Mouse (Mus musculus) ES-Bruce4 (cell line): ENCODE measurements around the gene Cbx7. TPM values are rescaled to one million over a fixed set of nuclear protein-coding genes. Genes with fewer than 3 reads are reported as not detected.
A peak's percentile ranks its signal among the peaks of the same experiment; 100 is the strongest.

ENCODE experiments used
- H3K27ac ChIP-seq: 2 replicates; pipeline ENCODE4 v1.5.1; 2012; ENCODE audit warnings: low read length, inconsistent platforms; ENCODE audit not compliant: insufficient read depth
- H3K27me3 ChIP-seq: 2 replicates; pipeline ENCODE4 v1.6.1; 2012; ENCODE audit warnings: mild to moderate bottlenecking, low read length, inconsistent platforms; ENCODE audit not compliant: control insufficient read depth, poor library complexity, insufficient read depth, severe bottlenecking
- H3K36me3 ChIP-seq: 2 replicates; pipeline ENCODE4 v1.6.1; 2012; ENCODE audit warnings: inconsistent platforms, mild to moderate bottlenecking, low read length, moderate library complexity; ENCODE audit not compliant: control insufficient read depth, poor library complexity, insufficient read depth, severe bottlenecking
- H3K4me1 ChIP-seq: one replicate; pipeline ENCODE4 v1.8.1; 2011; ENCODE audit warnings: low read length; ENCODE audit not compliant: control insufficient read depth, insufficient read depth
- H3K4me3 ChIP-seq: 2 replicates; pipeline ENCODE4 v1.5.1; 2011; ENCODE audit warnings: low read depth, mild to moderate bottlenecking, low read length
- H3K9ac ChIP-seq: 2 replicates; pipeline ENCODE4 v1.6.1; 2012; ENCODE audit warnings: low read depth, mild to moderate bottlenecking, inconsistent platforms; ENCODE audit not compliant: poor library complexity, severe bottlenecking
- H3K9me3 ChIP-seq: replicated peaks from 2 replicates; pipeline ENCODE4 v1.6.1; 2012; ENCODE audit warnings: mild to moderate bottlenecking, low read length, inconsistent platforms; ENCODE audit not compliant: control insufficient read depth, poor library complexity, insufficient read depth, severe bottlenecking
- CTCF ChIP-seq: IDR thresholded peaks from one replicate; pipeline ENCODE4 v1.8.1; 2011; ENCODE audit warnings: low read depth, low read length
- EP300 ChIP-seq: IDR thresholded peaks from 2 replicates; pipeline ENCODE4 v1.6.1; 2011; ENCODE audit warnings: low read depth, low read length; ENCODE audit not compliant: insufficient read depth
- POLR2A ChIP-seq: IDR thresholded peaks from one replicate; pipeline ENCODE4 v1.8.1; 2011; ENCODE audit warnings: low read length; ENCODE audit not compliant: insufficient read depth
- polyA plus RNA-seq: library from polyadenylated mRNA; stranded (reverse); fragments of >200 nt; gene quantifications from 2 replicates; pipeline ENCODE4 v1.2.4, GENCODE M21; 2011; ENCODE audit warnings: low read depth; ENCODE audit not compliant: missing spikeins, insufficient read depth, insufficient read length

Cbx7 gene
- polyA plus RNA-seq, 1 experiment = 111 TPM

DNA sequence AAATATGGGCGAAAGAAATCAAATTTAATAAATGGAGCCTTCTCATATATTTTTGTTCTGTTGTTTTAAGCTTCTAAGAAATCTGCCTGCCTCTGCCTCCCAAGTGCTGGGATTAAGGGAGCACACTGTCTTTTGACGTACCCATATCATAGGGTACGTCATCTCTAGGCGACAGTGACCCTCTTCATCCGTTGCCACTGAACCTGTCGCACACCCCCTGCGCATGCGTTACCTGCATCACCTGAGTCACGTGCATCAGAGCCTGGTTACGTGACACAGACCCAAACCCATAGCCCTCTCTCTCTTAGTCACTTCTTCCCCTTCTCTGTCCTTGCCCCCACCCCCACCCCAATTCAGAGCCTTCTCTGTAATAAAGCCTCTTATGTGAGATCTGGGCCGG, 1.3 kb upstream of the Cbx7 start:
- H3K9ac ChIP-seq = no peak overlapping the region
- TF ChIP-seq EP300 (no peak), POLR2A (no peak), CTCF (no peak)
- H3K4me1 ChIP-seq = no peaks in the 10 kb centered on the region
- H3K36me3 ChIP-seq = peaks cover 19% of the 10 kb centered on the region
- H3K27ac ChIP-seq = no peak overlapping the region
- no peaks in the 10 kb centered on the region for H3K27me3 ChIP-seq
- H3K4me3 ChIP-seq = no peak overlapping the region
- no peaks in the 10 kb centered on the region for H3K9me3 ChIP-seq

DNA sequence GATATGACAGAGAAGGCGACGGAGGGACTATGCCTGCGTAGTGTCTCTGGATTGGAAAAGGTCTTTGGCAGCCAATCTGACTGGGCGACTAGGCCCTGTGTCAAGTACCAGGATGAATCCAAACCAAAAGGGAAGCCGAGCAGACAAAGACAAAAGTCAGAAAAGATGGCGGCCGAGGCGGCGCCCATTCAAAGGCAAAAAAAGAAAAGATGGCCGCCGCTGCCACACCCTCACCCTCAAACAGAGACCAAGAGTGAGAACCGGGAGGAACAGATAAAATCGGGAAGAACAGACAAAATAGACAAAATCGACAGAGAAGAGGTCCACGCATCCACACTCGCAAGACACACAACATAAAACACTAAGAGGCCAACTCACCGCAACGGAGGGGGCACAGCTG, 428 bp downstream of the Cbx7 start:
- Histone ChIP-seq H3K4me3 (peak overlapping the region; percentile 82), H3K9ac (peak overlapping the region; percentile 90), H3K9me3 (no peaks in the 10 kb centered on the region), H3K27ac (peak overlapping the region; percentile 64), H3K4me1 (no peaks in the 10 kb centered on the region), H3K36me3 (peaks cover 19% of the 10 kb centered on the region), H3K27me3 (no peaks in the 10 kb centered on the region)
- TF ChIP-seq EP300 (0 out of 2 replicates have a peak, but pooled peaks have one; percentile 8), CTCF (no peak), POLR2A (no peak)

DNA sequence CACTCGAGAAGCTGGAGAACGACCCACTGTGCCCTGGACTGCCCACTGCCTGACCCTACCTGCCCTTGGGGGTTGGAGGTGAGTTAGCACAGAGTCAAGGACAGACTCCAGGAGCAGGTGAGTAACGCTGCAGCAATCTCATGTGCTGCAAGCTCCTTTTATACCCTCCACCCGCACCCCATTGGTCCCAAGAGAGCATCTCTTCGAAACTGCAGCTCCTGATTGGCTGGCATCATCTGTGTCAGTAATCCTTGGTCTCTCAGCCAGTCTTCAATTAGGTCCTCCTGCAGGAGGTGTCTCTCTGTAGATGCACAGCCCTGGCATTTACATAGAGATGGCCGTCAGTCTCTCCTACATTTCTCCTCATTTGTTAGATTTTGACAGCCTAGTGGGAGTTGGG, 3.6 kb downstream of the Cbx7 start:
- H3K4me1 ChIP-seq = no peaks in the 10 kb centered on the region
- TF ChIP-seq EP300 (no peak), CTCF (no peak), POLR2A (no peak)
- no peak overlapping the region for H3K4me3 ChIP-seq
- H3K9me3 ChIP-seq = no peaks in the 10 kb centered on the region
- H3K27ac ChIP-seq = no peak overlapping the region
- peaks cover 19% of the 10 kb centered on the region for H3K36me3 ChIP-seq
- no peak overlapping the region for H3K9ac ChIP-seq
- H3K27me3 ChIP-seq = no peaks in the 10 kb centered on the region

DNA sequence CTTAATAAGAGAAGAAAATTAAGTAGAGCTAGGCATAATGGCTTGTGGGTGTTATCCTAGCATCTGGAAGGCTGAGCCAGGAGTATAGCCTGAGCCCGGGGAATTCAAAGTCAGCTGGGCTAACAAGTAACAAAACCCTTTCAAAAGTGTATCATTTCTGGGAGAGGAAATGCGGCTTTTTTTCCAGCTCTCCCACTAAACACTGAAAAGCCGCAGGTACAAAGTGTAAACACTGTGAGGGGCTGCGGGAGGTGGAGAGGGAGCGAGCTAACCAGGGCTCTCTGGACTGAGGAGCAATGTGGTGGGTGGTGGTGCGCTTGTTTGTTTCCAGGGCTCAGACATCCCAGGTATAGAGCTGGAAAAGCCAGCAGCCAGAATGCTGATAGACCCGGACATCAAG, 6.5 kb downstream of the Cbx7 start:
- no peak overlapping the region for H3K9ac ChIP-seq
- no peaks in the 10 kb centered on the region for H3K9me3 ChIP-seq
- H3K27ac ChIP-seq = no peak overlapping the region
- H3K4me1 ChIP-seq = peaks cover 2% of the 10 kb centered on the region
- TF ChIP-seq EP300 (no peak), CTCF (no peak), POLR2A (no peak)
- H3K27me3 ChIP-seq = no peaks in the 10 kb centered on the region
- no peak overlapping the region for H3K4me3 ChIP-seq
- H3K36me3 ChIP-seq = peaks cover 17% of the 10 kb centered on the region

DNA sequence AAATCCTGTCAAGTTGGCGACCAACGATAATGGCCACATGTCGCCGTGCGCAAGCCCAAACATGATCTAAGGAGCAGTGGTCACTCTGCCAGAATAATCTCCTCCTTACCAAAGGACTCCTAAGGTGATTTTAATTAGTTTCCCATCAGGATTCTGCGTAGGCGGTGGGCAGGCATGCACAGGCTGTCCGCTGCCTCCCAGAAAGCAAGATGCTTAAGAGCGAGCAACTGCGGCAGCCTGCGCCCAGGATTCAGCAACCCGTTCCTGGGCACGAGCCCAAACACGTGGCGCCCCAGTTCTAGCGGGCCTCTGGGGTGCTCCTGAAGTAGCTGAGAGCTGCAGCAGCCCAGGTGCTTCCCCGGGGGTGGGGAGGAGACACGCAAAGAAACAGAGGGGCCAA, 8.3 kb downstream of the Cbx7 start:
- H3K36me3 ChIP-seq = peaks cover 11% of the 10 kb centered on the region
- peaks cover 2% of the 10 kb centered on the region for H3K4me1 ChIP-seq
- no peaks in the 10 kb centered on the region for H3K27me3 ChIP-seq
- no peak overlapping the region for H3K27ac ChIP-seq
- H3K9me3 ChIP-seq = no peaks in the 10 kb centered on the region
- peak overlapping the region; percentile 2; the same call in 1 of the 2 replicates for H3K4me3 ChIP-seq
- H3K9ac ChIP-seq = no peak overlapping the region
- TF ChIP-seq POLR2A (no peak), CTCF (no peak), EP300 (no peak)

DNA sequence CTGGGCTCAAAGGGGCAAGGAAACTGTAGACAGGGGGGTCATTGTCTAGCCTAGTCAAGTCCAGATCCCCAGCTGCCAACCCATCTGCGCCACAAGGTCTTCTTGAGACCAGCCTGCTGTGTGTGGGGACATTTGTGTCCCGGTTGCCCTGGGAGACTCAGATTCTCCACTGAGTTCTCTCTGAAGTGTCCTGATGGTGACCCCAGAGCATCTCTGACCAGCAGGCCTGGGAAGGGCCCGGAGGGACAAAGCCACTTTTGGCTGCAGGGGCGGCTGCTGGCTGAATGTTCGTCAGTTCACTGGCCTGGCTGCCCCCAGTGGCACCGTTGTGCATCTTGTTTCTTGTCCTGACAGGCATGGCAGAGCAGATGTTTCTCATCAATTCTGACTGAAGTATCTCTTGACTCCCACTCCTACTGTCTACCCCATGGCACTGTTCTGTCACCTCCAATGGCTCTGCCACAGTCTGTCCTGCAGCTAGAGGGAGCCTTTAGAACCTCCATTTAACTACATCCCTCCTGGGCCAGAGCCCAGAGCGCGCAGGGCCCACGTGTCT, 9.5 kb downstream of the Cbx7 start:
- Histone ChIP-seq H3K4me1 (peaks cover 2% of the 10 kb centered on the region), H3K9me3 (no peaks in the 10 kb centered on the region), H3K27ac (no peak overlapping the region), H3K36me3 (peaks cover 9% of the 10 kb centered on the region), H3K4me3 (no peak overlapping the region), H3K27me3 (no peaks in the 10 kb centered on the region), H3K9ac (no peak overlapping the region)
- TF ChIP-seq POLR2A (no peak), EP300 (no peak), CTCF (peak; percentile 39)

DNA sequence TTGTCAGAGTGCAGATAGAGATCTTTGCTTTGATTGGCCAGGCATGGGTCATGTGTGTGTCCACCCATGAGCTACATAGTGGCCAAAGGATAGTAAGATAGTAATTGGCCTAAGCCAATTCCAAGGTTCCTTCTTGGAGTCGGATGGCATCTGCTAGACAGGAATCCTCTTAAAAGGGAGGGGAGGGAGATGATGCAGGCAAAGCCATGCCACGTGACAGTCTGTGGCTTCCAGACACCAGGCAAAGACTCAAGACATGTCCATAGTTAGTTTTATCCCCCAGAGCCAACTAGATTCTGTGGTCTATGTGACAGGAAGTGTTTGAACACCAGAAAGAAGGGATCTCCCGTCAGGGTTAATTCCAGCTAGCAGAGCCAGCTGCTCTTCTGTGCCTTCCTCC, 12.5 kb downstream of the Cbx7 start:
- Histone ChIP-seq H3K4me3 (no peak overlapping the region), H3K4me1 (peaks cover 5% of the 10 kb centered on the region), H3K9ac (no peak overlapping the region), H3K27ac (no peak overlapping the region), H3K36me3 (peaks cover 11% of the 10 kb centered on the region), H3K9me3 (no peaks in the 10 kb centered on the region), H3K27me3 (no peaks in the 10 kb centered on the region)
- TF ChIP-seq EP300 (no peak), POLR2A (no peak), CTCF (no peak)
